Mouse (Mus musculus) midbrain, embryonic 11.5 days (tissue): ENCODE measurements around the gene Mageb18. TPM values are rescaled to one million over a fixed set of nuclear protein-coding genes. Genes with fewer than 3 reads are reported as not detected.

Source experiments
- ATAC-seq: fragments of 200-750 bp; cut with Nextera tagmentation; 2 replicates; pipeline ENCODE4 v1.8.0; 2017; ENCODE audit warnings: moderate TSS enrichment, moderate library complexity; ENCODE audit not compliant: low FRiP score
- DNase-seq: peaks from one replicate; pipeline ENCODE4 v3.0.0; 2015; ENCODE audit warnings: low spot score; ENCODE audit errors: missing footprints
- H3K27ac ChIP-seq: fragments of 300-500 bp; sonication (generic); 2 replicates; pipeline ENCODE4 v1.5.1; 2014; ENCODE audit warnings: low read depth, low read length
- H3K27me3 ChIP-seq: fragments of 300-500 bp; sonication (generic); 2 replicates; pipeline ENCODE4 v1.6.1; 2014; ENCODE audit warnings: mild to moderate bottlenecking, low read length, moderate library complexity, mixed read lengths; ENCODE audit not compliant: control insufficient read depth, insufficient read depth
- H3K36me3 ChIP-seq: fragments of 300-500 bp; sonication (generic); 2 replicates; pipeline ENCODE4 v1.6.1; 2014; ENCODE audit warnings: mild to moderate bottlenecking, low read length, moderate library complexity, mixed read lengths; ENCODE audit not compliant: control insufficient read depth, insufficient read depth
- H3K4me1 ChIP-seq: fragments of 300-500 bp; sonication (generic); 2 replicates; pipeline ENCODE4 v1.6.1; 2014; ENCODE audit warnings: low read length; ENCODE audit not compliant: control insufficient read depth, insufficient read depth
- H3K4me2 ChIP-seq: fragments of 300-500 bp; sonication (generic); 2 replicates; pipeline ENCODE4 v1.6.1; 2014; ENCODE audit warnings: mild to moderate bottlenecking, moderate library complexity
- H3K4me3 ChIP-seq: fragments of 300-500 bp; sonication (generic); 2 replicates; pipeline ENCODE4 v1.5.1; 2014; ENCODE audit warnings: low read depth, low read length
- H3K9ac ChIP-seq: fragments of 300-500 bp; sonication (generic); 2 replicates; pipeline ENCODE4 v1.6.1; 2014; ENCODE audit warnings: low read length
- H3K9me3 ChIP-seq: fragments of 300-500 bp; sonication (generic); 2 replicates; pipeline ENCODE4 v1.6.1; 2016; ENCODE audit warnings: low read length; ENCODE audit not compliant: control insufficient read depth
- WGBS: fragments of 180-500 bp; shearing (Covaris S2); extraction: QIAGEN DNeasy Blood & Tissue Kit; methylation state at CpG from one replicate; pipeline ENCODE4 v1.1.7; 2014; 5-methylcytosine and 5-hydroxymethylcytosine counted together
- polyA plus RNA-seq: library from polyadenylated mRNA; unstranded; fragments of >200 nt; fragmentation: Nextera tagmentation; extraction: Ambion mirVana; gene quantifications from 2 replicates; pipeline ENCODE4 v1.2.1, GENCODE M21; 2014

Mageb18 gene
- polyA plus RNA-seq, 1 experiment from 2014 or later = not detected

DNA sequence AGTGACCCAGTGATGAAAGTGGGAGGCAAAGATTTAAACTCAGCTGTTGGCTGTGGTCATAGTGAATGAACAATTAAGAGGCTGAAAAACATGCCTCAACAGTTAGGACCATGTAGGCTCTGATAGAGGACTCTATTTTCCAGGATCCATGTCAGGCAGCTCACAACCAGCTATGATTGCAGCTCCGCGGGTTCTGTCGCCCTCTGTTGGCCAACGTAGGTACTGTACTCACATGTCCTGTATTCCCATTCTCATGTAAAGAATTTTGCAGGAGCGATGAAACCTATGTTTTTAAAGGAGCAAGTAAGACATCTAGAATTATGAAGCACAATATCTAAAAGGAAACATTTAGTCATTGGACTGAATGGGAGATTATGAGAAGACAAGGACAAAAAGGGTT, 256.4 kb downstream of the Mageb18 start:
- Histone ChIP-seq H3K9ac (no peak overlapping the region), H3K4me1 (no peaks in the 10 kb centered on the region), H3K4me3 (no peak overlapping the region), H3K27me3 (no peaks in the 10 kb centered on the region), H3K27ac (no peak overlapping the region), H3K9me3 (no peaks in the 10 kb centered on the region), H3K4me2 (no peak overlapping the region), H3K36me3 (no peaks in the 10 kb centered on the region)
- ATAC-seq (0 out of 2 replicates have a peak, but pooled peaks have one; percentile 9), DNase-seq (peak; percentile 91)
- 13% methylated on average over 5 of the region's 5 CpGs for WGBS

DNA sequence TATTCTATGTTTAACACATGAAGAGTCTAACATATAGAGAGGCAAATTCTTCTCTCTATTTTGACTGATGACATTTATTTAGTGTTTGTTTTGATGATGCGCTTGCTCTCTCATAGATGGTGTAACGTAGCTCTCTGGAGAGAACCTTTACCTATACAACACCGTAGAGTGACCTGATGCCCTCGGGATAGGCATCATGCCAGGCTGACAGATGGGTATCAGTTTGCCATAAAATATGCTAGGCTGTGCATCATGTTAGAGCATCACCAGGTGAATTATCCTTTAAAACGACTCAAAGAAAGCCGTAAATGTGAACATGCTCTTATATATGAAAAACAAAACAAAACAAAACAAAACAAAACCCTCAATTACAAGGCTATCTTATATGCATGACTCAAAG, 258.5 kb downstream of the Mageb18 start:
- Histone ChIP-seq H3K9ac (no peak overlapping the region), H3K4me3 (no peak overlapping the region), H3K27me3 (no peaks in the 10 kb centered on the region), H3K27ac (no peak overlapping the region), H3K9me3 (no peaks in the 10 kb centered on the region), H3K4me1 (no peaks in the 10 kb centered on the region), H3K36me3 (no peaks in the 10 kb centered on the region), H3K4me2 (no peak overlapping the region)
- 84% methylated on average over 6 of the region's 6 CpGs for WGBS
- no peak for ATAC-seq
- no peak for DNase-seq

DNA sequence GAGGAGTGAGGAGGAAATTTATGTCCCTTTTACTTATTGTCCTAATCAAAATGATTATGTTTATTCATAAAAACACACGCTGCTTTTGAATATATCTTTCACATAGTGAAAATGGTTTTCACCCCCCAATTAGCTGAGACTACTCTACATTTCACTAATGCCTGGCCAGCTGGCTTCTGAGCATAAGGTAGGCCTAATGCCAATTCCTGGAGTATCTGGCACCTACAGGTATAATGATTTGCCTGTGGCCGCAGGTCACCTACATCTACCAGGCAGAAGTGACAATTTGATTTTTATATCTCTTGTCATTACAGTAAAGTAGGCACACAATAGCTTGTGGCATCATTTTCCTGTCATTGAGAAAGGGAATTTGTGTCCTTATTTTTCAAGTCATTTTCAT, 259.8 kb downstream of the Mageb18 start:
- DNase-seq = no peak
- WGBS = 84% methylated on average over 2 of the region's 2 CpGs

DNA sequence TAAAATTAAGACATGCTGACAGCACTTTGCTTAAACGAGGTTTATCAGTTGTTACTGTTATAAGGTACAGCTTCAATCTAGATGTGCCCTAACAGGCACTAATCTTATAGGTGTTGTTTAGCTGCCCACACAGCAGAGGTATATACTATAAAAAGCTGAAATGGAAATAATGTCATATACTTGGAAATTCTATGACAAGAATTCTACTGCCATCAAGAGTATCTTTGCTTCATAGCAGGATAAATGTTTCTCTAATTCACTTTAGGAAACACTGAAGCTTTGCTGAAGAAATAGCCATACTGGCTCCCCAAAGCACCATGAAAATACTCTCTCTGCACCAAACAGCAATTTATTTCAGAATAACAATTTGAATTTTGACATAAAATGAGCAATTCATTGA, 265.9 kb downstream of the Mageb18 start:
- no peak overlapping the region for H3K27ac ChIP-seq
- DNase-seq (no peak), ATAC-seq (no peak)
- H3K27me3 ChIP-seq = no peaks in the 10 kb centered on the region
- 79% methylated on average over 1 of the region's 1 CpGs for WGBS
- no peaks in the 10 kb centered on the region for H3K36me3 ChIP-seq
- H3K9me3 ChIP-seq = no peaks in the 10 kb centered on the region
- no peak overlapping the region for H3K4me3 ChIP-seq
- no peak overlapping the region for H3K9ac ChIP-seq
- H3K4me1 ChIP-seq = no peaks in the 10 kb centered on the region
- no peak overlapping the region for H3K4me2 ChIP-seq

More for the DNA sequence above, 259.8 kb downstream of the Mageb18 start:
- Histone ChIP-seq H3K9ac (no peak overlapping the region), H3K36me3 (no peaks in the 10 kb centered on the region), H3K9me3 (no peaks in the 10 kb centered on the region), H3K4me1 (no peaks in the 10 kb centered on the region), H3K27ac (no peak overlapping the region), H3K4me2 (no peak overlapping the region), H3K4me3 (no peak overlapping the region), H3K27me3 (no peaks in the 10 kb centered on the region)
- no peak for ATAC-seq

DNA sequence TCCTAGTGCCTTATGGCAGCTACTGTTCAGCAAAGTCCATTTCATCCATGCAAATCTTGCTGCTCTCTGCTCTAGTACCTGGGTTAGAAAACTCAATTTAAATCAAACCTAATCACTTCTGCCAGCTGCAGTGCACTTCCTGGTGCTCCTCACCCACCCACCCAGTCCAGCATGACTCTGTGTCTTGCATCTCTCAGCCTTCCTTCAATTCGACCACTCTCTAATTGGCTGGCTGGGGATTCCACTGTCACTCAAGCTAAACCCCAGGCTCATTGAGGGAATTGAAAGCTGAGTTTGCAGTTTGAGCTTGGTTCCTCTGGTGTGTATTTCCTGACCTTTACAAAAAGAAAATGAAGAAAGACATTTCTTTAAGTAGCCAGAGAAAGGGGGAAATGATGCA, 275.8 kb downstream of the Mageb18 start:
- ATAC-seq = no peak

DNA sequence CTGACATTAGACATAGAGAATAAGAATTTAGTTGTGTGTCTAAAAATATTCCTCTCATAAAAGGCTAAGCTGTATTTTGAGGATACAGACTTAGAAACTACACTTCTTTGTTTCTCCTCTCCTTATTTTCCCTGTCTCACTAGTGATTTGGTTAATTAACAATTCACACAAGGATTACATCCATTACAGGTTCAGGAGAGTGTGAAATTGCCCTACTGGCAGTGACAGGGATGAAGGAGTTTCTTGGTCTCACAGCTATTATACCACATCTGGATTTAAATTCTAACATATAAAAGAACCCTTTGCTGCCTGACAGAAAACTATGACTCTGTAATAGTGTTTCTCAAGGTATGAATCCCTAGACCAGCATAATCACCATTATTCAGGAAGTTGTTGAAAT, 318.8 kb downstream of the Mageb18 start:
- H3K9me3 ChIP-seq = no peaks in the 10 kb centered on the region
- H3K27me3 ChIP-seq = no peaks in the 10 kb centered on the region
- no peak overlapping the region for H3K9ac ChIP-seq
- no peak for DNase-seq
- no peaks in the 10 kb centered on the region for H3K4me1 ChIP-seq
- H3K27ac ChIP-seq = no peak overlapping the region
- no peak overlapping the region for H3K4me2 ChIP-seq
- H3K36me3 ChIP-seq = no peaks in the 10 kb centered on the region
- ATAC-seq = no peak
- H3K4me3 ChIP-seq = no peak overlapping the region

More for the DNA sequence above, 275.8 kb downstream of the Mageb18 start:
- no peak overlapping the region for H3K4me2 ChIP-seq
- no peak overlapping the region for H3K9ac ChIP-seq
- no peak overlapping the region for H3K4me3 ChIP-seq
- 40% methylated on average over 1 of the region's 1 CpGs for WGBS
- no peak for DNase-seq
- H3K4me1 ChIP-seq = no peaks in the 10 kb centered on the region
- no peaks in the 10 kb centered on the region for H3K9me3 ChIP-seq
- H3K36me3 ChIP-seq = no peaks in the 10 kb centered on the region
- no peak overlapping the region for H3K27ac ChIP-seq
- no peaks in the 10 kb centered on the region for H3K27me3 ChIP-seq

Other genes starting within 250 kb of the Mageb18 start
- not detected in 2 replicates for gene Gm5941, start 109.6 kb downstream of the Mageb18 start, polyA plus RNA-seq